Comparison of ENCODE assay signal across 27 mouse cellular contexts in the genomic region with DNA sequence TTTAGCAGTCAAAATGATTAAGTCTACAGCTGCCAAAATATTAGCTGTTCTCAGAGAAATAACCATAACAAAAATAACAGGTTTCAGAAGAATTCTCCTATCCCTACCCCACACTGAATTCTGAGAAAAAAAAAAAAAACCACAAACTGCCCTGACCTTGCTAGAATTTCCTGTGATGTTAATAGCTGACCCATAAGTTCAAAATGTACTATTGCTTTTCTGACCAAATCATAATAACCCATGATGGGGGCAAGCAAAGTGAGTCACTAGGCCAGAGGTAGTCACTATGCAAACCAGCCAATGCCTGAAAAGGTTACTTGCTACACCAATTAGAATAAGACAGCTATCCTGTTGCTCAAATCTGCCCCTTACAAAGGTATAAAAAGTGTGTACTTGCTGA. TPM values are rescaled to one million over a fixed set of nuclear protein-coding genes. Genes with fewer than 3 reads are reported as not detected.
"Had no signal": no experiment of that assay in that cellular context is flagged by ENCODE, and none has a peak within 500 bp of the region (broad histone marks: within the 10 kb centered on the region; RNA-seq: fewer than 3 reads in every experiment).

No protein-coding gene starts in this region.

- H3K9me3 ChIP-seq: heart, embryonic 10.5 days; heart, embryonic 13.5 days; heart, embryonic 15.5 days; hindbrain, embryonic 13.5 days; hindbrain, embryonic 15.5 days; kidney, embryonic 15.5 days; limb, embryonic 10.5 days; limb, embryonic 12.5 days; liver, embryonic 12.5 days had no signal

- DNase-seq: gastrocnemius, postnatal 14 days; gastrocnemius, postnatal 36 days; heart, adult 18-20 months; heart, postnatal 14 days; heart, postnatal 36 days; kidney, adult 11 months; kidney, adult 2 months; kidney, adult 9 months; kidney, postnatal 14 days; kidney, postnatal 36 days; layer of hippocampus, adult 9-11 months; layer of hippocampus, postnatal 36 days had no signal

- ATAC-seq: hindbrain, postnatal 0 days; intestine, embryonic 16.5 days; liver, embryonic 12.5 days had no signal

- H3K27me3 ChIP-seq: heart, embryonic 13.5 days; heart, embryonic 15.5 days; hindbrain, embryonic 13.5 days; hindbrain, embryonic 15.5 days; kidney, embryonic 15.5 days; limb, embryonic 12.5 days; liver, embryonic 12.5 days had no signal

- H3K4me3 ChIP-seq: heart, embryonic 10.5 days; heart, embryonic 13.5 days; heart, embryonic 15.5 days; hindbrain, embryonic 13.5 days; hindbrain, embryonic 15.5 days; kidney, embryonic 15.5 days; left cerebral cortex, adult 2 months; limb, embryonic 10.5 days; limb, embryonic 12.5 days; liver, embryonic 12.5 days had no signal

- H3K4me1 ChIP-seq: heart, embryonic 10.5 days; heart, embryonic 13.5 days; heart, embryonic 15.5 days; hindbrain, embryonic 13.5 days; hindbrain, embryonic 15.5 days; kidney, embryonic 15.5 days; limb, embryonic 10.5 days; limb, embryonic 12.5 days; liver, embryonic 12.5 days had no signal

- H3K36me3 ChIP-seq: heart, embryonic 10.5 days; heart, embryonic 13.5 days; heart, embryonic 15.5 days; hindbrain, embryonic 13.5 days; hindbrain, embryonic 15.5 days; kidney, embryonic 15.5 days; limb, embryonic 10.5 days; limb, embryonic 12.5 days; liver, embryonic 12.5 days had no signal

- H3K9ac ChIP-seq: heart, embryonic 13.5 days; heart, embryonic 15.5 days; hindbrain, embryonic 13.5 days; hindbrain, embryonic 15.5 days; kidney, embryonic 15.5 days; limb, embryonic 12.5 days; liver, embryonic 12.5 days; liver, embryonic 14.5 days had no signal

- H3K4me2 ChIP-seq: heart, embryonic 13.5 days; heart, embryonic 15.5 days; hindbrain, embryonic 13.5 days; hindbrain, embryonic 15.5 days; kidney, embryonic 15.5 days; limb, embryonic 12.5 days; liver, embryonic 12.5 days had no signal

- H3K27ac ChIP-seq: heart, embryonic 10.5 days; heart, embryonic 13.5 days; heart, embryonic 15.5 days; hindbrain, embryonic 13.5 days; hindbrain, embryonic 15.5 days; hindbrain, postnatal 0 days; kidney, embryonic 15.5 days; kidney, postnatal 0 days; left cerebral cortex, adult 2 months; limb, embryonic 10.5 days; limb, embryonic 12.5 days; liver, embryonic 12.5 days; liver, embryonic 14.5 days had no signal

RNA-seq across cellular contexts. Expression of gene Cpe, which starts 14.6 kb away (rescaled TPM):
- total RNA-seq: hematopoietic stem cell, adult 5-6 weeks had no signal
